Mouse (Mus musculus): ENCODE measurements around the gene Gsto2. TPM values are rescaled to one million over a fixed set of nuclear protein-coding genes. Genes with fewer than 3 reads are reported as not detected.

Gsto2 gene
- total RNA-seq, 2 experiments from 2014 or later, result 2.1 to 2.5 TPM

DNA sequence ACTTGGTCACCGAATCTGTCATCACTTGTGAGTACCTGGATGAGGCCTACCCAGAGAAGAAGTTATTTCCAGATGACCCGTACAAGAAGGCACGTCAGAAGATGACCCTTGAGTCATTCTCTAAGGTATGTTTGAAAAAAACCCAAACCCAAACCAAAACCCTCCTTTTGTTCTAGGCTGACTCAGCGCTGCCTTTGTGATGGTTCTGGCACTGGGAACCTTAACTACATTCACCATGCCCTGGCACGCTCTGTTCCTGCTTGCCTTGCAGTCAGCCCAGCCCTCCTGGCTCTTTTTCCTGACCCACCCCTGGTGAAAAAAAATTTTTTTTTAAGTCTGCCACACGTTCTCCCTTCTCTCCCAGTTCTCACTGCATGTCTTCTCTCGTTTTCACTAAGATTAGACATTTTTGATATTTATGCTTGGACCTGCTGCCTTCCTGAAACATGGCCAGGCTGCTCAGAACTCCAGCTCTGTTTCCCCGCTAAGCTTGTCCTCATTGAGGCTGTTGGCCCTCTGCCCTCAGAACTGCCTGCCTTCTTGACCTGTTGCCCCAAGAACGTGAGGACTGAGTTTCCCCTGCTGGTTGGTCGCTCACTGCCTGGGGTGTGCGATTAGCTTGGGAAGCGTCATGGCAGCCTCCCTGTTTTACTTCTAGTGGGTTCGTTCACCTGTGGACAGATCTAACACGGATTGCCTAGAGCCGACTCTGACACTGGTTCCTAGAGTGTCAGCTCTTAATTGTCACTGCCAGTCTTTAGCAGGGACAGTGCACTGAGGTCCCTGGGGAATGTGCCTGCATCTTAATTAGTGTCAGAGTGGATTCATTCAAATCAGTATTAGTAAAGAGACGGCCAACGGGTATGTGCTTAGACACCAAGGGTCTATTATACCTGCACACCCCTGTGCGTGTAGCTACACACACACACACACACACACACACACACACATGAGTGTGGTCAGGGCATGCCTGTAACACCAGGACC, 7.1 kb upstream of the Gsto2 start:
- no peak for DNase-seq (ENCODE audit: low spot score in 2 of 2)

- DNase-seq (ENCODE audit: low spot score in 2 of 2), result no peak
Observed at GRCm38 (mm10) chr19:47859180-47859579, 6.2 kb upstream of the Gsto2 start.

DNA sequence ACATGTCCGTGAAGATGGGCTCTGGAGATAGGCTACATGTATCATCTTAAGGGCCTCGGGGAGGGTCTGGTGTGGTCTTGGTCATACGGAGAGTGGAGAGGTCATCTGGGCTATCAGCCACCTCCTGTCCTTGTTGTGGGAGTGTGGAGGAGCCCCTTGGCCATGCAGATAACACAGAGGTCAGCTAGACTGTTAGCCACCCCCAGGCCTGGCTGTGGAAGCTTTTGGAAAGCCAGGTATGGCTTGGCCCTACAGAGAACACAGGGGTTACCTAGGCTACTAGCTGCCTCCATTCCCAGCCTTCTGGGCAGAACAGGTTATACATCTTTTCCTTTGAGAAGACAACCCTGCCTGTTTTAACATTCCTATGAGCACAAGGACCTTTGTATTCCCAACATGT, 2.8 kb upstream of the Gsto2 start:
- DNase-seq (ENCODE audit: low spot score in 2 of 2), result no peak

- DNase-seq (ENCODE audit: low spot score in 2 of 2), result no peak
Observed at GRCm38 (mm10) chr19:47864051-47864450, 1.3 kb upstream of the Gsto2 start.

DNA sequence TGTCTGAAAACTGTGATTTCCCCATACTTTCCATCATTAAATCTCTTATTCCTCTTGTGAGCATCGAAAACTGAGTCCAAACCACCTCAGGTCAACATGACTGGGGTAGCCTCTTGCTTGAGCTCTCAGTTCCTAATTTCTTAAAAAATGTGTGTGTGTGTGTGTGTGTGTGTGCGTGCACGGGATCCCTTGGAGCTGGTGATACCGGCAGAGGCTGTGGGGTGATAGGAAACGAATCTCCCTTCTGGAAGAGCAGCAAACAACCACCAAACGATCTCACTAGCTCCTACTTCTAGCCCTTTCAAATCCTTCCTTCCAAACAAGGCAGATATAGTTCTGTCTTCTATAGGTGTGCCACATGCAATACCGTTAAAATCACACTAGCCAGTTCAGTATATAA, 613 bp upstream of the Gsto2 start:
- DNase-seq (ENCODE audit: low spot score in 2 of 2), result no peak

GRCm38 (mm10) chr19:47867628-47868175, 2.4 kb downstream of the Gsto2 start:
- DNase-seq (ENCODE audit: low spot score in 2 of 2), result no peak

DNA sequence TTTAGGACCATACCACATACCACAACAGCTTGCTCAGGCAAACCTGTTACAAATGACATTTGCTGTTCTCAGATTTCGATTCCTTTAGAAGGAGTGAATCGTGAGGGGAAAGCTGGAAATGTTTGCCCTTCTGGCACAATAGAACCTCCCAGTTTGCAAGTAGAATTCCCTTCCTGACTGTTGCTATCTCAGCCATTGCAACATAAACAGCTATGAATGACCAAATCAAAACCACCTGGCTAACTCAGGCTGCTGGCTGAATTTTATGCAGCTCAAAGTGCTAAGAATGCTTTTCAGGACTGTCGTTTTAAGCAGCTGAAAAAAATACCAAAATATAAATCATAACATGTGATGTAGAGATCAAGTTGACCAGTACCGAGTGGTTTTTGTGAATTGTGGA, 3.6 kb downstream of the Gsto2 start:
- DNase-seq (ENCODE audit: low spot score in 2 of 2), result no peak

- no peak for DNase-seq (ENCODE audit: low spot score in 2 of 2)
Observed at GRCm38 (mm10) chr19:47869516-47869915, 4.2 kb downstream of the Gsto2 start.

DNA sequence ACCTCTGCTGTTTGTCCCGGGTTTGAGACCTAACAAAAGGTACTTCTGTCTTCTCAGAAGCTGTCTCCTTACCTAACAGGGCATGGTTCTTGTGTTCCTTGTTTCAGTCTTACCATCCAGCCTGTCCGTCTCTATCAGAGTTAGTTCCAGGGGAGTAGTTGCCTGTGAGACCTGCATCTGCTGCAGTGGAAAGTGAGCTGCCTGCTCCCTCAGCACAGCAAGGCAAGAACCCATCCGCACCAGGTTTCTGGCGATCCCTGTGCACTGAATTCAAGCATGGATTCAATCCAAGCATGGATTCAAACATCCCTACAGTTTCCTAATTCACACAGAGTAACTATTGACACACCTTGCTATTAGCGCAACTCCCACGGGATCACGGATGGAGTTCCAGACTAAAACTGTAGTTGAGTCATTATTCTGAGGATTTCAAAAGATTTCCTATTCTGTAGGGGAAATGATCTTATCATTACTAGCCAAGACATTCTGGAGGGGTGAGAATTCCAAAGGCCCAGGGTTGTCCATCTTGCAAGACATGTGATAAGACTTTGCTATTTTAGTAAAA, 4.8 kb downstream of the Gsto2 start:
- no peak for DNase-seq (ENCODE audit: low spot score in 2 of 2)

DNA sequence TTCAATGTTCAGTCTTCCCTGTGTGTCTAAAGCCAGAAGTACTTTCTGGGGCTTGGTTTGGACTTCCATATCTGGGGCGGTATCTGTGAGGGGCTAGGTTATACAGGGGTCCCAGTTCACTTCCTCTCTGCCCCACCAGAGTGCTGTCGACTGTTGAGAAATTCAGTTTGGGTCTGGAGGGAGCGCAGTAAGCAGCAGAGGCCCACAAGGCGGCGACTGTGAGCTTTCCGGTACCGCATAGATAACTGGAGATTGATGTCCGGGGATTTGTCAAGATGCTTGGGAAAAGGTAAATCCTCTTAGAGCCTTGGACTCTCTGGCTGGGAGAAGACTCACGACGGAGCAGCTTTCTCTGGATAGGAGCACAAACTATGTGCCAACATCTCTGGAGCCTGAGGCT, 6.2 kb downstream of the Gsto2 start:
- no peak for DNase-seq (ENCODE audit: low spot score in 2 of 2)

GRCm38 (mm10) chr19:47876252-47876651, 10.9 kb downstream of the Gsto2 start:
- no peak for DNase-seq (ENCODE audit: low spot score in 2 of 2)

DNA sequence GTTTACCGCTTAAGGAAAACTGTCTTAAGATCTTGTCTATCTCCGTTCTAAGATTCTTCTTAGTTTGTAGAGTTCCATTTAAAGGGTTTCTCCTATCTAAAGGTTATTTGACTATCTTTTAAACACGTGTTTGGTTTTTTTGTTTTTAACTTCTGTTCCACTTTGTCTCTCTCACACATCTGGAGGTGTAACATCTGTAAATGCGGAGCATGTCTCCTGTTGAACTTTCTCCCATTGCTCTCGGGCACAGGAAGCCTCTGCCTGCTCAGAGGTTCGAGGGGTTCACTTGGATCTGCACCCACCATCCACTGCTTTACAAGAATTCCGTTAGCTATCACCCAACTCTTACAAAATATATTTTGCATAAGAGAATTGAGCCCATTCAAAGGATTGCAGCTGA, 16.2 kb downstream of the Gsto2 start:
- no peak for DNase-seq (ENCODE audit: low spot score in 2 of 2)

GRCm38 (mm10) chr19:47882151-47882881, 17.0 kb downstream of the Gsto2 start:
- peak; percentile 64 to 82 for DNase-seq (ENCODE audit: low spot score in 2 of 2)

- DNase-seq (ENCODE audit: low spot score in 2 of 2), result no peak
Observed at GRCm38 (mm10) chr19:47882882-47883254, 17.5 kb downstream of the Gsto2 start.

- no peak for DNase-seq (ENCODE audit: low spot score in 2 of 2)
Observed at GRCm38 (mm10) chr19:47884296-47885085, 19.2 kb downstream of the Gsto2 start.

DNA sequence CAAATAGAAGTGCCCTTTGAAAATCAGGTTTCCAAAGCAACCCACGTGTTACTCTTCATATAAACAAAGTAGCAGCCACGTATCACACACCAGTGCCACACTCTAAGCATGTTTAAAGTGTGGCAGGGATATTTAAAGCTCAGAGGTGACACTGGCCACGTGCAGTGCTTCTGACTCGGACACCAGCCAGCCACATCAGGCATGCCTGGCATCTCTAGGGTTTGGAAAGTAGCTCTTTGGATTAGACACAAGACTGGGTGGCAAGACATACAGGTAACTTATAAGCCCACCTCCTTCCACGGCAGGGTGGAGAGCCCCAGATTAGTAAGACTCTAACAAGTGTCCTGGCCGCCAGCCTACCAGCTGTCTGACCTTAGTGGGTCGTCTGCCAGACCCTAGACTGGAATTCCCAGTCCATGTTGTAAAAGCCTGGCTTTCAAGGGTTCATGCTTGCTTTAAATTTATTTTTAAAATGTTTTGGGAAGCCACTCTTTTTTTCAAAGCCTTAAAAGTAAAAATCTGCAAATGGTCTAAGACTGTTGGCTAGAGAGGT, 19.9 kb downstream of the Gsto2 start:
- no peak for DNase-seq (ENCODE audit: low spot score in 2 of 2)

DNA sequence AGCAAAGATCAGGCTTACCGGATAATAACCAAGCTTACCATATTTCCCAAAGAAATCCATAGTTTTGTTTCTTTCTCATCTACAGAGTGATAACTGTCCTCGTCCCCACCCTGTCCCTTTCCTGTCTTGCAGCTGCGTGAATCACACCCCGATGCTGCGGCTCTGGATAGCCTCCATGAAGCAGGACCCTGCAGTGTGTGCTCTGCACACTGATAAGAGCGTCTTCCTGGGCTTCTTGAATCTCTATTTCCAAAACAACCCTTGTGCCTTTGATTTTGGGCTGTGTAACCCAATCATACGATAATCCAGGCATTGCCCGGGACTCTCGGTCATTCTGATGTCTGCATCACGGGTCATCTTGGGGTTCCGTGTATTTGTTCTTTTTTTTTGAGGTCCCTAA, 20.6 kb downstream of the Gsto2 start:
- DNase-seq (ENCODE audit: low spot score in 2 of 2), result no peak

- no peak for DNase-seq (ENCODE audit: low spot score in 2 of 2)
Observed at GRCm38 (mm10) chr19:47886617-47887016, 21.3 kb downstream of the Gsto2 start.

- no peak for DNase-seq (ENCODE audit: low spot score in 2 of 2)
Observed at GRCm38 (mm10) chr19:47887417-47887816, 22.1 kb downstream of the Gsto2 start.

DNA sequence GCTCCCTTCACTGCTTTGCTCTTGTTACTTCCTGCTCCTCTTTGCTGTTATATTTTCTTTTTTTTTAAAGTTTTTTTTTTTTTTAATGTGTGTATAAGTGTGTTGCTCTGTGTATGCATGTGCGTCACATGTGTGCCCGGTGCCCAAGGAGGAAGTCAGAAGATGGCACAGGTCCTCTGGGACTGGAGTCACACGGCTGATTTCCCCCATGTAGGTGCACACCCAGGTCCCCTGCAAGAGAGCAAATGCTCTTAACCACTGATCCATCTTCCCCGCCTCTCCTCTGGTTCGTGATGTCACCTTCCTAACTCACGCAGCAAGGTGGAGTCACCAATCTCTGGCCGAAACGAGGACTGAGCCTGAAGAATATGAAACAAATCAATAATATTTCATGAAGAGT, 22.7 kb downstream of the Gsto2 start:
- no peak for DNase-seq (ENCODE audit: low spot score in 2 of 2)
